Mouse (Mus musculus) embryonic fibroblast, embryonic 13.5 days (primary cell): Measurements from ENCODE around the gene Rpl3.

Experiments used
- CTCF ChIP-seq: IDR thresholded peaks from 2 replicates; pipeline ENCODE4 v1.5.1; 2011; ENCODE audit warnings: mild to moderate bottlenecking, control low read depth, low read length, moderate library complexity, borderline replicate concordance; ENCODE audit not compliant: insufficient read depth
- POLR2A ChIP-seq: IDR thresholded peaks from 2 replicates; pipeline ENCODE4 v1.6.1; 2011; ENCODE audit warnings: low read depth, mild to moderate bottlenecking, control low read depth, low read length, moderate library complexity

GRCm38 (mm10) chr15:80078058-80078814 lies 13.4 kb downstream of the Rpl3 start:
- TF ChIP-seq CTCF (no peak), POLR2A (no peak; the same call in 1 of the 2 replicates)
